In genomic region chr14:52310906-52311305, GRCm38 (mm10) we compare ENCODE assay signal across 21 mouse cellular contexts. TPM values are rescaled to one million over a fixed set of nuclear protein-coding genes. Genes with fewer than 3 reads are reported as not detected.
A peak's percentile ranks its signal among the peaks of the same experiment; 100 is the strongest.
DNase-seq lines count a peak whose midpoint lies in the region; ATAC-seq lines count a peak whose summit lies in the region.
"Had no signal": no experiment of that assay in that cellular context is flagged by ENCODE, and none has a peak within 500 bp of the region (broad histone marks: within the 10 kb centered on the region; RNA-seq: fewer than 3 reads in every experiment).

No protein-coding gene starts in this region.

- H3K9ac ChIP-seq in forebrain, embryonic 14.5 days (ENCODE audit: low read length): no peak overlapping the region
- no peak overlapping the region for H3K9ac ChIP-seq in hindbrain, embryonic 16.5 days (ENCODE audit: low read depth, low read length)
- no peak overlapping the region for H3K9ac ChIP-seq in neural tube, embryonic 15.5 days (replicated peaks)
- H3K9ac ChIP-seq: embryonic facial prominence, embryonic 12.5 days; intestine, embryonic 15.5 days; limb, embryonic 15.5 days; liver, postnatal 0 days had no signal

- peak; percentile 19 to 78 for DNase-seq in left cerebral cortex, postnatal 25 days (ENCODE audit: low spot score in 2 of 2)
- DNase-seq in left cerebral cortex, adult 18-20 months (ENCODE audit: low spot score in 2 of 2): no peak
- DNase-seq in forebrain, embryonic 14.5 days (ENCODE audit: low spot score): peak; percentile 84
- no peak for DNase-seq in ovary, postnatal 14 days (ENCODE audit: low spot score)
- no peak for DNase-seq in heart, postnatal 25 days (ENCODE audit: low spot score)
- DNase-seq: adrenal gland, adult 2 months; heart, adult 2 months; heart, postnatal 10 days; liver, postnatal 0 days; lung, postnatal 36 days; right cerebral cortex, postnatal 25 days had no signal

- 70% methylated on average over 2 of the region's 2 CpGs for WGBS in forebrain, embryonic 14.5 days
- WGBS in hindbrain, embryonic 16.5 days: 89% methylated on average over 2 of the region's 2 CpGs
- 92% methylated on average over 2 of the region's 2 CpGs for WGBS in neural tube, embryonic 15.5 days

- intact Hi-C loops in left cerebral cortex, postnatal 25 days (cut with DNase I): no loop called here
- intact Hi-C loops in heart, postnatal 25 days (cut with DNase I): no loop called here

- H3K36me3 ChIP-seq in forebrain, embryonic 14.5 days (ENCODE audit: control insufficient read depth, insufficient read depth, low read length): peaks cover 37% of the 10 kb centered on the region
- H3K36me3 ChIP-seq in hindbrain, embryonic 16.5 days (ENCODE audit: control insufficient read depth, insufficient read depth, low read length): peaks cover 23% of the 10 kb centered on the region
- peaks cover 40% of the 10 kb centered on the region for H3K36me3 ChIP-seq in neural tube, embryonic 15.5 days

- no peaks in the 10 kb centered on the region for H3K27me3 ChIP-seq in forebrain, embryonic 14.5 days (replicated peaks; ENCODE audit: control insufficient read depth, insufficient read depth, low read length)
- no peaks in the 10 kb centered on the region for H3K27me3 ChIP-seq in hindbrain, embryonic 16.5 days (replicated peaks; ENCODE audit: control insufficient read depth, insufficient read depth, low read length)
- no peaks in the 10 kb centered on the region for H3K27me3 ChIP-seq in neural tube, embryonic 15.5 days (replicated peaks)
- H3K27me3 ChIP-seq: embryonic facial prominence, embryonic 12.5 days; intestine, embryonic 15.5 days; limb, embryonic 15.5 days had no signal

- peak overlapping the region; percentile 4; the same call in 1 of the 2 replicates for H3K4me2 ChIP-seq in forebrain, embryonic 14.5 days (ENCODE audit: low read length)
- H3K4me2 ChIP-seq in hindbrain, embryonic 16.5 days (ENCODE audit: low read length): peak overlapping the region; percentile 6
- peak overlapping the region; percentile 92 for H3K4me2 ChIP-seq in neural tube, embryonic 15.5 days
- H3K4me2 ChIP-seq: intestine, embryonic 15.5 days; limb, embryonic 15.5 days had no signal

- H3K4me3 ChIP-seq in forebrain, embryonic 14.5 days (ENCODE audit: low read depth, low read length): no peak overlapping the region
- H3K4me3 ChIP-seq in hindbrain, embryonic 16.5 days (ENCODE audit: low read length): no peak overlapping the region
- 0 out of 2 replicates have a peak overlapping the region, but pooled peaks have one; percentile 7 for H3K4me3 ChIP-seq in neural tube, embryonic 15.5 days (replicated peaks)
- H3K4me3 ChIP-seq: embryonic facial prominence, embryonic 12.5 days; heart, adult 2 months; intestine, embryonic 15.5 days; limb, embryonic 15.5 days had no signal

- peaks cover 15% of the 10 kb centered on the region for H3K4me1 ChIP-seq in forebrain, embryonic 14.5 days (ENCODE audit: control insufficient read depth, insufficient read depth, low read length)
- H3K4me1 ChIP-seq in hindbrain, embryonic 16.5 days (ENCODE audit: control insufficient read depth, insufficient read depth, low read depth, low read length): peaks cover 40% of the 10 kb centered on the region
- peaks cover 59% of the 10 kb centered on the region for H3K4me1 ChIP-seq in neural tube, embryonic 15.5 days

- no peaks in the 10 kb centered on the region for H3K9me3 ChIP-seq in forebrain, embryonic 14.5 days (replicated peaks; ENCODE audit: control insufficient read depth, low read length)
- H3K9me3 ChIP-seq in hindbrain, embryonic 16.5 days (ENCODE audit: control insufficient read depth, low read length): no peaks in the 10 kb centered on the region
- H3K9me3 ChIP-seq in neural tube, embryonic 15.5 days (replicated peaks): no peaks in the 10 kb centered on the region
- H3K9me3 ChIP-seq: embryonic facial prominence, embryonic 12.5 days; intestine, embryonic 15.5 days; limb, embryonic 15.5 days had no signal

- no peak overlapping the region for H3K27ac ChIP-seq in forebrain, embryonic 14.5 days (ENCODE audit: low read depth, low read length)
- H3K27ac ChIP-seq in hindbrain, embryonic 16.5 days (ENCODE audit: low read depth, low read length): no peak overlapping the region
- no peak overlapping the region for H3K27ac ChIP-seq in neural tube, embryonic 15.5 days (replicated peaks)
- H3K27ac ChIP-seq: embryonic facial prominence, embryonic 12.5 days; heart, adult 2 months; intestine, embryonic 15.5 days; limb, embryonic 15.5 days had no signal

- peak; percentile 16; the same call in 1 of the 2 replicates for ATAC-seq in forebrain, embryonic 14.5 days
- ATAC-seq in hindbrain, embryonic 16.5 days: no peak
- ATAC-seq in neural tube, embryonic 15.5 days (ENCODE audit: low FRiP score): no peak
- ATAC-seq: intestine, embryonic 15.5 days; liver, postnatal 0 days had no signal

RNA-seq across cellular contexts. Expression of gene Mettl3, which starts 6.0 kb away (rescaled TPM):
- total RNA-seq in left cerebral cortex, postnatal 25 days (2021): 10 to 100 TPM; 39.8 to 41.5 TPM
- 10 to 100 TPM; 37.6 to 44.1 TPM for total RNA-seq in left cerebral cortex, adult 18-20 months (2021)
- 42.4 and 46.9 TPM in 2 replicates for polyA plus RNA-seq in forebrain, embryonic 14.5 days (2014; fragmentation: Nextera tagmentation; extraction: Ambion mirVana)
- 41.6 and 45.4 TPM in 2 replicates for polyA plus RNA-seq in hindbrain, embryonic 16.5 days (2015; fragmentation: Nextera tagmentation; extraction: Ambion mirVana)
- polyA plus RNA-seq in neural tube, embryonic 15.5 days (2015; fragmentation: Nextera tagmentation; extraction: Ambion mirVana): 44.9 and 47.9 TPM in 2 replicates
- total RNA-seq in heart, postnatal 25 days (2021): 10 to 100 TPM; 14.3 to 17.8 TPM

RNA-seq across cellular contexts. Expression of gene Sall2, which starts 17.7 kb away (rescaled TPM):
- 10 to 100 TPM; 32.3 to 33.4 TPM for total RNA-seq in left cerebral cortex, postnatal 25 days (2021)
- total RNA-seq in left cerebral cortex, adult 18-20 months (2021): 10 to 100 TPM; 35.8 to 36.5 TPM
- polyA plus RNA-seq in forebrain, embryonic 14.5 days (2014; fragmentation: Nextera tagmentation; extraction: Ambion mirVana): 25.1 and 30.1 TPM in 2 replicates
- polyA plus RNA-seq in hindbrain, embryonic 16.5 days (2015; fragmentation: Nextera tagmentation; extraction: Ambion mirVana): 40.6 and 49.0 TPM in 2 replicates
- 40.0 and 41.6 TPM in 2 replicates for polyA plus RNA-seq in neural tube, embryonic 15.5 days (2015; fragmentation: Nextera tagmentation; extraction: Ambion mirVana)
- total RNA-seq in heart, postnatal 25 days (2021): 1 to 10 TPM; 1.4 to 1.8 TPM

RNA-seq across cellular contexts. Expression of gene Rab2b, which starts 31.6 kb away (rescaled TPM):
- total RNA-seq in left cerebral cortex, postnatal 25 days (2021): 10 to 100 TPM; 30.9 to 32.4 TPM
- total RNA-seq in left cerebral cortex, adult 18-20 months (2021): 10 to 100 TPM; 34.0 to 36.3 TPM
- polyA plus RNA-seq in forebrain, embryonic 14.5 days (2014; fragmentation: Nextera tagmentation; extraction: Ambion mirVana): 40.2 and 40.3 TPM in 2 replicates
- 55.5 and 59.0 TPM in 2 replicates for polyA plus RNA-seq in hindbrain, embryonic 16.5 days (2015; fragmentation: Nextera tagmentation; extraction: Ambion mirVana)
- 47.5 and 50.0 TPM in 2 replicates for polyA plus RNA-seq in neural tube, embryonic 15.5 days (2015; fragmentation: Nextera tagmentation; extraction: Ambion mirVana)
- total RNA-seq in heart, postnatal 25 days (2021): 1 to 10 TPM; 4.2 to 5.2 TPM

RNA-seq across cellular contexts. Expression of gene Tox4, which starts 32.0 kb away (rescaled TPM):
- 10 to 100 TPM; 65.5 to 66.8 TPM for total RNA-seq in left cerebral cortex, postnatal 25 days (2021)
- total RNA-seq in left cerebral cortex, adult 18-20 months (2021): 10 to 100 TPM; 65.6 to 65.8 TPM
- polyA plus RNA-seq in forebrain, embryonic 14.5 days (2014; fragmentation: Nextera tagmentation; extraction: Ambion mirVana): 55.2 and 55.7 TPM in 2 replicates
- 46.9 and 54.1 TPM in 2 replicates for polyA plus RNA-seq in hindbrain, embryonic 16.5 days (2015; fragmentation: Nextera tagmentation; extraction: Ambion mirVana)
- 51.0 and 52.5 TPM in 2 replicates for polyA plus RNA-seq in neural tube, embryonic 15.5 days (2015; fragmentation: Nextera tagmentation; extraction: Ambion mirVana)
- 10 to 100 TPM; 33.0 to 37.6 TPM for total RNA-seq in heart, postnatal 25 days (2021)

RNA-seq across cellular contexts. Expression of gene Olfr1513, which starts 45.3 kb away (rescaled TPM):
- total RNA-seq in left cerebral cortex, postnatal 25 days (2021): not detected
- total RNA-seq in left cerebral cortex, adult 18-20 months (2021): not detected
- polyA plus RNA-seq in forebrain, embryonic 14.5 days (2014; fragmentation: Nextera tagmentation; extraction: Ambion mirVana): not detected in 2 replicates
- polyA plus RNA-seq in hindbrain, embryonic 16.5 days (2015; fragmentation: Nextera tagmentation; extraction: Ambion mirVana): not detected in 2 replicates
- polyA plus RNA-seq in neural tube, embryonic 15.5 days (2015; fragmentation: Nextera tagmentation; extraction: Ambion mirVana): not detected in 2 replicates
- not detected for total RNA-seq in heart, postnatal 25 days (2021)
- total RNA-seq: adrenal gland, adult 2 months; gastrocnemius, adult 8-10 months; heart, adult 2 months; heart, postnatal 10 days; layer of hippocampus, adult 8-10 months; monocyte, adult 5-6 weeks had no signal
- polyA plus RNA-seq: adrenal gland, adult 2 months; C2C12; embryonic facial prominence, embryonic 12.5 days; heart, adult 2 months; intestine, embryonic 15.5 days; kidney, embryonic 16.5 days; limb, embryonic 15.5 days; liver, postnatal 0 days had no signal

Comparison
In these comparisons a context has a peak if more than half of its experiments do, and no peak if none do; other contexts are left out.
1. DNase-seq: peak in left cerebral cortex, postnatal 25 days (2 of 2) and forebrain, embryonic 14.5 days (single experiment); none in left cerebral cortex, adult 18-20 months (0 of 2), ovary, postnatal 14 days (single experiment) and heart, postnatal 25 days (single experiment).
2. H3K4me2 ChIP-seq: peak in every context shown above with its lines; median percentile 92 in neural tube, embryonic 15.5 days; 6 in hindbrain, embryonic 16.5 days; 4 in forebrain, embryonic 14.5 days.
3. RNA of gene Sall2, which starts 17.7 kb away (total RNA-seq): 35.8 to 36.5 TPM in left cerebral cortex, adult 18-20 months and 32.3 to 33.4 TPM in left cerebral cortex, postnatal 25 days; 1.4 to 1.8 TPM in heart, postnatal 25 days; every median in the first group is over 10 times any median in the second.
4. RNA of gene Rab2b, which starts 31.6 kb away (total RNA-seq): 34.0 to 36.3 TPM in left cerebral cortex, adult 18-20 months and 30.9 to 32.4 TPM in left cerebral cortex, postnatal 25 days; 4.2 to 5.2 TPM in heart, postnatal 25 days; every median in the first group is over 4 times any median in the second.